Mouse (Mus musculus) left cerebral cortex, postnatal 10 days (tissue): ENCODE data around the gene Tnc. TPM values are rescaled to one million over a fixed set of nuclear protein-coding genes. Genes with fewer than 3 reads are reported as not detected.

Experiments
- DNase-seq, 2 experiments: peaks; one replicate each; pipeline ENCODE4 v3.0.0; 2021 to 2022; ENCODE audit warnings: low spot score in 2 of 2, mixed read lengths in 1 of 2; ENCODE audit errors: extremely low spot score in 1 of 2
- intact Hi-C: fragments of 180-260 bp; cut with DNase I; formaldehyde crosslinking; loops from one replicate; pipeline ENCODE4 v1.15.1; 2025
- total RNA-seq, 2 experiments: library from RNA; stranded (reverse); gene quantifications; 2 replicates each; pipeline ENCODE4 v1.2.3; 2021

Tnc gene
- total RNA-seq, 2 experiments from 2014 or later = 22.9 to 29.1 TPM

DNA sequence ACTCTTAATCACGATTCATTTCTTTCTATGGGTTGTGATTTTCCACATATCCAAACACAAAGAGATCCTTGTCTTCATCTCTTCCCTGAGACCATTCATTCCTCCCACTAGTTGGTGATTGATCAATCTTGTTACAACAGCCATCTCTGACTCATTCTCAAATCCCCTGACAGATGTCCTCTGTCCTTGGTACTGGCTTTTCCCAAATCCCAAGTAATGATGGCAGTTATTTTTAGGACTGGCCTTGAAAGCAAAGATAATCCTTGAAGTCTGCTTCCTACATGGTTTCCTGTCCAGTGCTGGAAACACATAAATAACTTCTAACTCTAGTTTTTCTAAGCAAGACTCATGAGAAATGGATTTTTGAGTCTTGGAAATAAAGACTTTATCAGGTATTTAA, 12.1 kb downstream of the Tnc start:
- no peak for DNase-seq
- intact Hi-C loops = no loop called here

DNA sequence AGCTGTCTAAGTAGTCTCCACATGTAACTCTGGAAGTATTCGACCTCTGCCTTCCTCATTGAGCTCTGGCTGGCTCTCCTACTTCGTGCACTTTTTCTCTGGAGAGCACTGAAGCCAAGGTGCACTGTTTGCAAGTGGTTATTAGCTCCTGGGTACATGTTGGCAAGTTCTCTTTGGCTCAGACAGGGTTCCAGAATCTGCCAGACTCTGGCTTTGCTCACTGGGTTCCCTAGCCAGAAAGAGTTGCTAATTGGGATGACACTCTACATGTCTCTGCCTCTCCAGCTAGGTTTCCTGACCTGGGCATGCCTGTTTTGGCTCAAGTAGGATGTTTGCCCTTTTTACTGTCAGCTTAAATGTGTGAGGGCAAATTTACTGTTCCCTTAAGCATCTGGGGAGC, 13.6 kb downstream of the Tnc start:
- intact Hi-C loops = no loop called here
- DNase-seq = no peak

DNA sequence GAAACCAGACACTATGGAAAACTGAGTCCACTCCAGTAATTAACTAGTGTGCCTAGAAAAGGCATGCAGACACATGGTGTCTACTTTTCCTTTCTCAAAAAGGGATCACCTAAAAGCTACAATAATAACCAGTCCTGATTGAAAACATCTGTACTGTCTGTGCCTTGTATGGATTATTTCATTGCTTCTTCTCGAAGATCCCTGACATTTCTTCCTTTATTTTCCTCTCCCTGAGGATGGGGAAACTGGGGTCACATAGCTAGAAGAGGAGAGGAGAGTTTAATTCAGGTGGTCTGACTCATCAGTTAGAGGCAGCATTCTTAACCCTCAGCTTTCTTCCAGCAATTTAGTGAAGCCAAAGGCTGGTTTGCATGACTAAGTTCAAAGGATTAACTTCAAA, 17.3 kb downstream of the Tnc start:
- no peak for DNase-seq
- intact Hi-C loops = no loop called here

DNA sequence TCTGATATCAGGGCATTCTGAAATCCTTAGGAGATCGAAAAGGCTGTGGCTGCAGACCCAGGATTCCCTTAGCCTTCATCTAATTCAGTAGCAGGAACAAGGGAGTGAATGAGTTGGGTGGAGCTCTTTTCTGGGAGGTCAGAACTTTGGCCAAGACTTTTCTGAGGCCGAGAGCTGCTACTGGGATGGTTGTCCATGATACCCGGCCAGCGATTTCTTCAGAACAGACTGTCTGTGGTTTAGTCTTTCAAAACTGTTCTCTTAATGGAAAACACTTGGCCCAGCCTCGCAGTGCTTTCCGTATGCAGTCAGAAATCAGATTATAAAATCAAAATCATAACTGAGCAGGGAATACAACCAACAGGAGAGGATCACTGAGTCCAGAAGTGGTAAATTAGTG, 21.2 kb downstream of the Tnc start:
- intact Hi-C loops = no loop called here
- no peak for DNase-seq

DNA sequence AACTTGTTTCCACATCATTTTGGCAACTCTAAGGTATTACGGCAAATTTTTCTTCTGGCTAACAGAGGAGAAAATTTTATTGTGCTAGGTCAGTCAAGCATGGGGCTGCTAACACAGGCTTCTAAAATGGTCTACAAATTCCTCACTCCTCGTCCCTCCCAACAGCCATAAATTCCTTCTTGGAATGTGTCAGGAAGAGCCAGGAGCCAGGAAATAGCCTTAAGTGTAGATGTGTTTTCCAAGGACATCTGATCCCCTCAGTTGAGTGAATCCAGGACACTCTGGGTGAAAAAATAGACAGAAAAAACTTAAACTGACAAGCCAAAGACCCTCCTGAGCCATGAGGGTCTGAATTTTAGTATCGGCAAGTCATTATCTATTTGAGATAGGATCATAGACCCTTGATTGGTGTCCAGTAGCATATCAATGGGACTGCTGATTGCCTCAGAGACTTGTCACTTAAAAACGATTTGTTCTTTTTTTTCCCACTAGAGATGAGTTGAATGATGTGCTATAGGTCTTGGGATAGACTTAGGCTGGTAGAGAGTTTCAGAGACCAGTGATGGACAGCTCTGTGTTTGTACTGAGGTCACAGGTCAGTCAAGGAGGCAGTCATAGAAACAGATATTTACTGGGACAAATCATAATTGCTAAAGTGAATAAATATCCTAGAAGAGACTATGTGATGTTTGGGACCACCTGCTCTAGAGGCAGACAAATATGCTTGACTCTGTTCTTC, 22.6 kb downstream of the Tnc start:
- intact Hi-C loops = no loop called here
- DNase-seq = no peak

DNA sequence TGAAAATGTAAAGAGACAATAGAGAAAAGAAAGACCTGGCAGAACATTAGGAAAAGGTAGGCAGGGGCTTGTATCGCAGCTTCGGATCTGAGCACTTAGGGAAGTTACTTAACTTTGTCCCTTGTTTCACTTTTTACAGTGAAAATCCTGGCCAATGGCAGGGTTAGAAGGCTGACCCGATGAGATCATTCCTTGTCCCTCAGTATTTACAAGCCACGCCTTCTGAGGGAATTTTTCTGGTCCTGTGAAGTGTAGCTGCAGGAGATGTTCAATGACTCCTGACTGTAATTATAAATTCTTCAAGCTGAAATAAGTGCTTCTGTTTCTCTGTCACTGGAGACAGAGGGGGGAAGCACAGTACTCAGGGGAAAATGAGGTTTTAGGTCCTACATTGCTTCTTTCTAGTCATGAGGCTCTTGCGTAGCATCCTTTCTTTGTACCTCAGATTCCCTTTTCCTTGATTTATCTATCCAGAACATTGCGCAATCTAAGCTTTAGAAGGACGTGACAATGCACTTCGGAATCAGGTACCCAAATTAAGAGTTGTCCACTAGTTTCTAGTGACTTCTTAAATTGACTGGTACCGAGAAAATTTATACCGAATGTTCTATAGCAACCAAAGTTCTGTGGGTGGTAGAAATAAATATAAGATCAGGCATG, 25.8 kb downstream of the Tnc start:
- intact Hi-C loops = no loop called here
- no peak for DNase-seq

DNA sequence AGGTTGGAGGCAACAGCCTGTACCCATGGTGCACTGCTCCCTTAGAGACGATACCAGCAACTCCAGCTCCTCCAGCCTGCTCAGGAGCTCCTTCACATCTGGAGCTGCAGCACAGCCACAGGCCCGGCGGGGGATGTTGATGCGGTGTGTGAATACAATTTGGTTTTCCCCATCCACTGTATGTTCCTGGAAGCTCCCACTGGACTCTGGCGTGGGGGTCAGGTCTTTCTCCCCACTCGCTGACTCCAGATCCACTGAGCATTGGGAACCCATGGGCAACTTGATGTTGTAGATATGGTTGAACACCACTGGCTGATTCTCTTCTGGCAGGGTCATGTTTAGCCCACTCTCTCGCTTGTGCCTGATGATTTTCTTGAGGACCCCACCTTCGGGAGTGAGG, 26.7 kb downstream of the Tnc start:
- DNase-seq = no peak
- intact Hi-C loops = no loop called here

DNA sequence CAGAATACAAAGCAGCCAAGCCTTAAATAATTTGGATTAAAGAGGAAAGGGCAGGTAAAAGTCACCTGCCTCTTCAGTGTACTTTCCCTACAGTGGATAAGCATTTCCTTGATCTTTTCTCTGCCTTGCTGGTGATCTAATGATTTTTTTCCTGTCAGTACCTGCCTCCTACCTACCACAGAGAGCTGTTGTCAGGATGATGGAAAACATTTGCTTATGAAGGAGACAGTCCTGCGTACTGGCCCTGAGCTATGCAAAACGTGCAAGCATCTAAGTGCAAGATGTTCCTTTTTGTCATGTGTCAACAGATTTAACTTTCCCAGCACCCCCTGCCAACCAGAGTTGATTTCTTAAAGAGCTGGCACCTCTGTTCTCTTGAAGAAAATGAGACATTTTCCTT, 35.5 kb downstream of the Tnc start:
- intact Hi-C loops = no loop called here
- DNase-seq = no peak

DNA sequence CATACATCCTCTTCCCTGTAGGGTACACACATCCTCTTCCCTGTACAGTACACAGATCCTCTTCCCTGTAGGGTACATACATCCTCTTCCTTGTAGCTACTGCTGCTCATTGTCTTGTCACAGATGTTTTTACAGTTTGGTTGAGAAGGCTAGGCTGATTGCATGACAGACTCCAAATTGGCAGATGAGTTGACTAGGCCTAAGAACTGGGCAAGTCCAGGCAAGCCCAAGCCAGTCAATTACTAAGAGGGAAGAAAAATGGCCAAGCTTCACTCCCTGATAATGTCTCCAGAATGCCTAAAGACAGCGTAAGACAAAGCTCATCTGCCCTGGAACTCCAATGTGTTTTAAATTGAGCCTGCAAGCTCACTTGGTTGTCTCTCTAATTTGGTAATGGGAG, 36.9 kb downstream of the Tnc start:
- intact Hi-C loops = no loop called here
- DNase-seq = no peak

DNA sequence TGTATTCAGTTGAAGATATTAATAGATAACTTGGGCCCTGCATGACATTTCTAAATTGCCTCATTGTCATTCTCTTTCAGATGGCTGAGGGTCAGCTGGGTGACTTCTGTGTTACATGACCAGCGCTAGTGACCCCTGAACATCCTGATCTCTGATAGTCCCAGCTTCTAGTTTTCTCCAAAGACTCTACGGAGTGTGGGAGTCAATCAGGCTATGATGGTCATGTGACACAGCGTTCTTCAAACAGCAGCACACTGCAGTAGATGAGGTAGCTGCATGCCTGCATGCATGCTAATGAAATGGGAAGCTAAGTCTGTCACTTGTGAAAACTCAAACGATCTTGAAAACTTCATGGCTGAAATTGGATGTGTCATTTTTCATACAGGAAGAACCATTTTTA, 41.6 kb downstream of the Tnc start:
- no peak for DNase-seq
- intact Hi-C loops = no loop called here

DNA sequence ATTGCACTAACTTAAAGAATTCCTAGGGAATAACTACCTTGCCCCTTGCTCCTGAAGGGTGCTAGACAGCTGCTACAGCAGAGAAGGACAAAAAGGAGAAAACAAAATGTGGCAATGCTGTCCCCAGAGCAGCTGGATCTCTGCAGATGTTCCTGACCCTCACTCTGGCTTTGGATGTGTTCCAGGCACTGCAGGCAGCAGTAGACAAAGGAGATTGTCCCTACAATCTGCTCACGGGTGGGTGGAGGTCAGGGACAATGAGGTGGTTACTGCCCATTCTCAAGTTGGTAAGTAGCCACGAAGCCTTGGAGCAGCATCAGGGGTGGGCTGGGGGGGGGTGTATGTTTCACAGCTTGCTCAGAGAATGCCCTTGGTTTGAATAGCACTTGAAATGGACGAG, 43.1 kb downstream of the Tnc start:
- intact Hi-C loops = no loop called here
- no peak for DNase-seq

DNA sequence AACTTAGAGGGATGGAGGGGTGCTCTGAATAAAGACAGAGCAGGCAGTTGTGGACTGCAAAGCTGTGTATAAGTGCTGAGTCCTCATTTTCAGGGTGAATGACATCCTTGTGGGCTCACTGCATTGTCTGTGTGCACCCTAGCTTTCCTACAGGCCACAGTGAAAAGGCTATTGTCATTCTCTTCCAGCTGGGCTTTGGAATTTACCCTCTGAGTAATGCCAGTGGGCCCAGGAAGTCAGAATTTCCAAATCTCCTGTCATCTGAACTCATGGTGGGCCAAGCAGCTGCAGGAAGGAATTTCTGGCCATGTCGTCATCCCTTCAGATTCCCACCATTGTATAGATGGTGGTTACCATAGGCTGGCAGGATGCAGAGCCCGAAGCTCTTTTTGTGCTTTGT, 44.6 kb downstream of the Tnc start:
- intact Hi-C loops = no loop called here
- no peak for DNase-seq

DNA sequence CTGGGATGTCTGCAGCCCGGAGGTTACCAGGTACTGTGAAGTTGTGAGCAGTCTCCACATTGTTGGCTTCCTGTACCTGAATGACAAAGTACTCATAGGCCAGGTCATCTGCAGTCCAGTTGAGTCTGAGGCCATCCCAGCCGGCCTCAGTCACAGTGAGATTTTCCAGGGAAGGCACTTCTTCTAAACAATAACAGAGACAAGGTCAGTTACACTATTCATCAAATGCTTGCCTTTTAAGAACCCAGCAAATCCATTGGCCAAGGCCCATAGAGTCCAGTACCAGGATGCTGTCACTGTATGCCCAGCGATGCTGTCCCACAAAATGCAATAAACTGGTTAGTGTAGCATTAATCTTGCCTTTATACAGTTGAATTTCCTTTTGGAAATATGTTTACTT, 46.0 kb downstream of the Tnc start:
- no peak for DNase-seq
- intact Hi-C loops = no loop called here

DNA sequence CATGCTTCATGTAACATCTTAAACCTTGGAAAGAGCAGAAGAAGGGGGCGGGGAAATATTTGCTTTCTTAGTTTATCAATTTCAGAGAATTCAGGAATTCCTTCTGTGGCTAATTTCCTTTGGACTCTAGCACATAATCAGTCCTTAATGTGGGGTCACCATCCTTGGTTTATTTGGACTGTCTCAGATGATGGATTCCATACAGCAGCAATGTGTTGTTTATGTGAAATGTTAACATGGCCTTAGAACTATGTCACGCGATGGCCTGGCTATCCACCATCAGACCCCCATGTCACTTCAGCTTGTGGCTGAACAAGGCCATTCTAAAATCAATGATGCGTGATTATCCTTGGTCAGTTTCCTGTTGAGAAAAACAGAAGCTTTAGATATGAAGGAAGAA, 46.5 kb downstream of the Tnc start:
- DNase-seq = no peak
- intact Hi-C loops = no loop called here

DNA sequence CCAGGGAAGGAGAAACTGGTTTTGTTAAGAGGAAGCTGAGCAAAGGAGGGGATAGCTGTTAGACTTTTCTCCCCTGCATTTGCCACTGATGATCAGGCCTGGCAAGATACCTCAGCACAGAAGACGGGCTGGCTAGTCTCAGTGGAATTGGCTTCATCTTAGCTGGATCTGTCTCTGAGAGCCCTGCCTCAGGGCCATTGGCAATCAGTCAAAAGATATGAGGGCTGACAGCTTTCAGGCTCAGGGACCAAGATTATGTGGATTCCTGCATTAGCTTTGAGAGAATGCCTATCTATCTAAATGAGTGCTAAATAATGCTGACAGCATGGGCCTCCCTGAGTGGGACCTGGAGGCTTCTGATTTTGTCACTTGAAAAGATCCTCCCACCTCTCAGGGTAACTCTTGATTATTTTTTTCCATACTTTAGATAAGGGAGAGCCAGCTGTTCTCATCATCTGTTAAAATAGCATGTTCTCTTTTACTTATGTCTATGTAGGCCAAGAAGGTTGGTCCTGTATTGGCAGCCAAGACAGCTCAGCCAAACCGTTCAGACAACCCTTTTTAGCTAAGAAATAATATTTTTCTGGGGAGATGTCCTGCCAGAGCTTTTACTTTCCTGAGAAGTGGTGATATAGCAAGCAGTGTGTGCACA, 53.2 kb downstream of the Tnc start:
- DNase-seq = no peak

DNA sequence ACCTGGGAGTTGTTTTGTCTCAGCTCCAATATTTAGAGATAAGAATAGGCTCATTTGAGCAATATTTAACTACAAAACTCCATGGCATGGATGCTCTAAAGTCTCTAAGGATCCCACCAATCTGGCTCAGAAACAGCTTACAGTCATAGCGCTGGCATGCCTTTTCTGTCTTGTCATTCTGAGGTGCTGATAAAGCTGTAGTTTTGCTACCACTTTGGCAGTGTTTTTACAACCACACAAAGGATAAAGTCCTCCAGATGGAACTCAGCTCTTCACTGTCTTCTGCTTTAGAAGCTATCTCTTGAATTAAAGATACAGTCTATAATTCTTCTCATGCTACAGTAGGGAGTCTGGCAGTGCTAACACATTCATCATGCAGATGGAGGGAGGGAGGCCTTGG, 56.6 kb downstream of the Tnc start:
- DNase-seq = peak in 1 of 2 experiments; percentile 17
- intact Hi-C loops = no loop called here

More for the DNA sequence above, 53.2 kb downstream of the Tnc start:
- intact Hi-C loops = no loop called here

DNA sequence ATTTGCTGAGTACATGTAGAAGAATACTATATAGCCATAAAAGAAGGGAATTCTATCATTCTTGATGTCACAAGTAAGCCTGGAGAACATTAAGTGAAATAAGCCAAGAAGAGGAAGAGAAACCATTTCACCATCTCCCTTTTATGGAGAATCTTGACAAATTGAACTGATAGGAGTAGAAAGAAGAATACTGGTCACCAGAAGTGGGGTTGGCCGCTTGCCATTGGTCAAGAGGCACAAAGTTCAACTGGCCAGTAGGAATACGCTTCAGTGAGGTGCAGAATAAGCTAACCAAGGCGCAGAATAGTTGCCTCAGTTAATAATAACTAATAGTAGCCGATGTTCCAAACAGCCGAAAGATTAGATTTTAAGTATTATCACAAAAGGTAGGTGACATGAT, 58.7 kb downstream of the Tnc start:
- DNase-seq = no peak

DNA sequence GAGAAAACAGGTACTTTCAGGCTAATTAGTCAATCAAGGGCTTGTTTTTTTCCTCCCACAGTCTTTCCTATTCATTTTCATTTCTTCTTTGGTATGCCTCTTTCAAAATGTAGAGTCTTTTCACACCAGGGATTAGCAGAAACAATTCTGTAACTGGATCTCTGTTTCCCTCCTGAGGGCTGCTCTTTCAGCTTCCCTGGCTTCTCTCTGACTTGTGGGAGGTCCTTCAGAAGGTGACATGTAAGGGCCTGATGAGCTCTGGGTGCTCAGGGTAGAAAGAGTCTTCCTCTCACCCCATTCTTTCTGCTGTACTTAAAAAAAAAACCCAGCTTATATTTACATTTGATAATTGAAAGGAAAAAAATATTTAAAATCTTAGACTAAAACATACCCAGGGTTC, 60.2 kb downstream of the Tnc start:
- intact Hi-C loops = no loop called here
- no peak for DNase-seq

More for the DNA sequence above, 58.7 kb downstream of the Tnc start:
- intact Hi-C loops = no loop called here

DNA sequence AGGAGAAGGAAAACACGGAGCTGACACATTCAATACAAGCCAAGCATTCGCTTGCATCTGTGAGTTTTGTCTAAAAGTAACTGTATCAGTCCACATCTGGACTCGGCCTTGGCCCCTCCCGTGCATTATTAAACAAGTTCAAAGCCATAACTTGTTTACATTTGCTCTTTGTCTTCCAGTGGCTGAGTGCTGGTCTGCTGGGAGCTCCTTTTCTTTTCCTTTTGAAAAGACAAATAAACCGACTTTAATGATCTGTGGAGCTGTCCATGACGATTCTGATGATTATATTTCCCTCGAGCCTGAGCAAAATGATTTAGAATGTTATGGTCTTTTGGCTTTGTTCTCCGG, 63.7 kb downstream of the Tnc start:
- no peak for DNase-seq
- intact Hi-C loops = no loop called here

DNA sequence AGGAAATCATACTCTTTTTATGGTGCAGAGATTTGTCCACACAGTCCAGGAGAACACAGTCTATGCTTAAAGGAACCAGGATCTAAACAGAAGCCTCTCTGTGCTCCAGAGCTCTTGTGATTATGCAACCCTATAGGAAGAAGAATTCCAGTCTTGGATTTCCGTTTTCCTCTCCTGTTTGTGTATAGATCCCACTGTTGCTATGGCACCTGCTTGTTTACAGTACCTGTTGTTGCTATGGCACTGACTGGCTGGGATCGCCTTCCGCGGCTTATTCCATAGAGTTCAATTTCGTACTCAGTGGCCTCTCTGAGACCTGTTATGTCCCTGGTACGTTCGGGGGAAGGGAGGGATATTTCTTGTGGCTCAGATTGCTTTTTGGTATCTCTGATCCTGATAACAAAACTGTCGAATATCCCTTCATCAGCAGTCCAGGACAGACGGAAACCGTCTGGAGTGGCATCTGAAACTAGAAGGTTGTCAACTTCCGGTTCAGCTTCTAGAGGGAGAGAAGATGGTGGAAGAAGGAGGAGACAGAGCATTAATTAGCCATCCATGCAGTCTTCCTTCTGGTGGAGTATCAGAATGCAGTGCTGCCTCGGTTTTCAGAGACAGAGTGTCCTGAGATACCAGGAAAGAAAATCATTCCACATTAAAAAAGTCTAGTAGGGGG, 64.3 kb downstream of the Tnc start:
- no peak for DNase-seq
- intact Hi-C loops = no loop called here
